Mouse (Mus musculus): Measurements from ENCODE around the gene Ptprn.
A peak's percentile ranks its signal among the peaks of the same experiment; 100 is the strongest.

Ptprn gene

GRCm38 (mm10) chr1:75223532-75223931 lies 40.8 kb downstream of the Ptprn start:
- DNase-seq (ENCODE audit: low spot score in 2 of 2): no peak

DNA sequence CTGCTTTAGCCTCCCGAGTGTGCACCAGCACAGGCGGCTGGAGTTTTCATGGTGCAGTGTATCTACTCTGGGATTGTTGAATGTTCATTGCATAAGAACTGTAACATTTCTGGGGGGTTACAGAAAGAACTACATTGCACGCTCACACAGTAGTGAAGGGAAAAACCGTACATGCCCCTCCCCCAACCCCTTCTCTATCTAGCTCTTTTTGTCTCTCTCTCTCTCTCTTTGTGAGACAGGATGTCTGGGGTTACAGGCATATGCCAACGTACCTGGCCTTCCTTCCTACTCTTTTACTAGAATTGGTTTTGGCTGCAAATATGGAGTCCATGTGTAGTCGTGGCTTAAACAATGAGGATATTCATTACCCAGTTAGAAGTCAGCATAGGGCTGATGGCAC lies 41.4 kb downstream of the Ptprn start:
- DNase-seq (ENCODE audit: low spot score in 2 of 2): no peak

DNA sequence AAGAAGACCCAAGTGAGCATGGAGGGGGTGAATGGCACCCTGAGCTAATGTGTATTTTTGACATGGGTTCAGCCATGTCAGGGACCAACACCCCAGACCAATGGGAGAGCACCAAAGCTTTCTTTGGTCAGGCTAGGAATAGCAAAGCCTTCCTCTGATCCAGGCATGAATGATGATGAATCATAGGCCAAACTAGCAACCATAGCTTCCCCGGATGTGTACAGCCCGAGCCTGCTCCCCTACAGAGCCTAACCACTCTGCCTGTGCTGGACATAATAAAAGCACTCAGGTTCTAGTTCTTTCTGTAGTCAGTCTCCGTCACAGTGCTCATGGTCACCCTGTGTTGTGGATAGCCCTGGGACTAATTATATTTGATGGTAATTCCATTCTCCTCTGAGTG lies 42.8 kb downstream of the Ptprn start:
- DNase-seq (ENCODE audit: low spot score in 2 of 2): no peak

DNA sequence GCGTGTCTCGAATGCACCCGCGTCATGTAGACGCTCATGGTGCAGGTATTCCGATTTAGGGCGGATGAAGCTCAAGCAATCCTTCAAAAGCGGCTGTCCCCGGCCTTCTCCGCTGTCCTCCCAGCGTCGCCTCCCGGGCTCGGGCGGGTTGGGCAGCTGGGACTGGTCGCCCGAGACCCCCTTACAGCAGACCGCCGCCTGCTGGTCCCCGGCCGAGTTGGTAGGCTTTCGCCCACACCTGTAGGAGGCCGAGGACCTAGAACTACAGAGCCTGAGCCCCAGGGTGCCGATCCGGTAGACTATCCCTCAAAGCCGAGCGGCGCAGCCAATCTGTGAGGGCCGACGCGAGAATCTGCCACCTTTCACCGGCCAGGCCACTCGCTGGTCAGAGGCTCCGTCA lies 44.8 kb downstream of the Ptprn start, which contains the start of gene Tuba4a:
TSS of gene Tuba4a (minus strand) at position 335 of the 400 bp plus-strand sequence.
- DNase-seq (ENCODE audit: low spot score in 2 of 2): no peak

GRCm38 (mm10) chr1:75219078-75219477 lies 45.2 kb downstream of the Ptprn start:
- peak; percentile 92 to 96 for DNase-seq (ENCODE audit: low spot score in 2 of 2)

GRCm38 (mm10) chr1:75218227-75219001 lies 45.9 kb downstream of the Ptprn start:
- DNase-seq (ENCODE audit: low spot score in 2 of 2): peak; percentile 36 to 67

DNA sequence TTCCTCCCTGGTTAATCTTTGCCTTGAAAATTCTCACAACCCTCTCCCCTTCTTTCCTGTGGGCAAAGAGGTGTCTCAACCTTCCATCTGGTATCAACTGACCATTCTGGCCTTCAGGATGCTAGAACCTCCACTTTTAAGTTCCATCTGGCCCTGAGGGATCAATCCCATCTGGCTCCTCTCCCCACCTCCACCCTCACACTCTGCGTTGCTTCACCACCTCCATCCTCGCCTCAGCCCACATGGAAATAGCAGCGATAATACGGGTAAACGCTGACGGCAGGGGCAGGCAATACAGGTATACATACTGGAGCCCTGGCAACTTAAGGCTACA lies 46.4 kb downstream of the Ptprn start:
- DNase-seq (ENCODE audit: low spot score in 2 of 2): no peak

DNA sequence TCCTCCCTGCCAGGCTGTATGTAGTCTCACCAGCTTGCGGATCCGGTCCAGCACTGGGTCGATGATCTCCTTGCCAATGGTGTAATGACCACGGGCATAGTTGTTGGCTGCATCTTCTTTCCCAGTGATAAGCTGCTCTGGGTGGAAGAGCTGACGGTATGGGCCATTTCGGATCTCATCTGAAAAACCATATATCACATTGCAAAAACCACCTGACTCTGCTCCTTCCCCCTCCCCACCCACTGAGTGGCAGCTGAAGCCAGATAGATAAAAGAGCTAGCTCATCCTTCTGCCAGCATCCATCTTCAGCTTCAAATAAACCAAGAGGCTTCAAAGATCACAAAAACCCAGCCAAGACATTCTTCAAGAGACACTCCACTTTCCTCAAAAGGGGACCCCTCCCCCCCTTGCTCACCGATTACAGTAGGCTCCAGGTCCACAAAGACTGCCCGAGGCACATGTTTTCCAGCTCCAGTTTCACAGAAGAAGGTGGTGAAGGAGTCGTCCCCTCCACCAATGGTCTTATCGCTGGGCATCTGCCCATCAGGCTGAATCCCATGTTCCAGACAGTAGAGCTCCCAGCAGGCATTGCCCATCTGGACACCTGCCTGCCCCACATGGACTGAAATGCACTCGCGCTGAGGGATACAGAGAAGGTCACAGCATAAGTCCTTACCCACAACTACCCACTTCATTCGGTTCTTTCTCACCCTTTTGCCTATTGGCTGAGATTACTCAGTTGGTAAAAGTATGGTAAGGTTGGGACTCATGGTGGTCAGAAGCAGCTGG lies 47.3 kb downstream of the Ptprn start:
- DNase-seq (ENCODE audit: low spot score in 2 of 2): no peak

DNA sequence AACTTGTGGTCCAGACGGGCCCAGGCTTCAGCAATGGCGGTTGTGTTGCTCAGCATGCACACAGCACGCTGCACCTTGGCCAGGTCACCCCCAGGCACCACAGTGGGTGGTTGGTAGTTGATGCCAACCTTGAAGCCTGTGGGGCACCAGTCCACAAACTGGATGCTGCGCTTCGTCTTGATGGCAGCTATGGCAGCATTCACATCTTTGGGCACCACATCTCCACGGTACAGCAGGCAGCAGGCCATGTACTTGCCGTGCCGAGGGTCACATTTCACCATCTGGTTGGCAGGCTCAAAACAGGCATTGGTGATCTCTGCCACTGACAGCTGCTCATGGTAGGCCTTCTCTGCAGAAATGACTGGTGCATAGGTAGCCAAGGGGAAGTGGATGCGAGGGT lies 48.5 kb downstream of the Ptprn start:
- no peak for DNase-seq (ENCODE audit: low spot score in 2 of 2)

- no peak for DNase-seq (ENCODE audit: low spot score in 2 of 2)
Observed at GRCm38 (mm10) chr1:75214886-75215285, 49.4 kb downstream of the Ptprn start.

DNA sequence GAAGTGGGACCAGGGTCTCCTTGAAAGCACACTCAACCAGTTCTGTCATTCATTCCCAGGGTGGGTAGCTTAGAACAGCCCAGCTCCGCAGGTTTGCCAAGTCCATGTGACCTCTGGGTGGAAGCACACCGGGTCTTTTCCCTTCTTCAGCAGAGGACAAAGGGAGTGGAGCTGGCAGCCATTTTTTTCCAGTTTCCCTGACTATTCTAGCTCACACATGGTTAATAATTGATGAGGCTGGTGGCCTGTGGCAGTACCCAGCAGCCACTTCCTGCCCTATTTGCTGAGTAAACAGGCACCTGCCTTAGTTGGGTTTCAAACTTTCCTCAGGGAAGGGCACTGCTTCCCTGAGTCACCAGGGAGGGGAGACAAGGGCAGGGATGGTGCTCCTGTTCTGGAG lies 49.9 kb downstream of the Ptprn start:
- no peak for DNase-seq (ENCODE audit: low spot score in 2 of 2)

DNA sequence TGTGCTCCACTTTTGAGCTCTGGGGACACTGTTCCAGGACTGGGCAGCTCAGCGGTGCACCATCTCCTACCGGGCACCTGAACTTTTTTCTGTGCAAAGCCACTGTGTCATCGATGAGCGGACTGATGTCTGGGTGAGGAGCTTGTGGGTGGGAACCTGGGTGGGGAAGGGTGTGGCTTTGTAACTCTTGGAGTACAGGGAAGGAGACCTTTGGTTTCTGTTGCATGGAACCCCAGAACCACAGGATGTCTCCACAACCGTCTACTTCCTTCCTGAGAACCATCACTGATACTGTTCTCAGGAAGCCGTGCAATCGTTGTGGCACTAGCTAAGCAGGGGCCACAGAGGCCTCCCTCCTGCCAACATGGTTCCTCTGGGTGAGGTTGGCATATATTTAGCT lies 51.2 kb downstream of the Ptprn start:
- DNase-seq (ENCODE audit: low spot score in 2 of 2): no peak

DNA sequence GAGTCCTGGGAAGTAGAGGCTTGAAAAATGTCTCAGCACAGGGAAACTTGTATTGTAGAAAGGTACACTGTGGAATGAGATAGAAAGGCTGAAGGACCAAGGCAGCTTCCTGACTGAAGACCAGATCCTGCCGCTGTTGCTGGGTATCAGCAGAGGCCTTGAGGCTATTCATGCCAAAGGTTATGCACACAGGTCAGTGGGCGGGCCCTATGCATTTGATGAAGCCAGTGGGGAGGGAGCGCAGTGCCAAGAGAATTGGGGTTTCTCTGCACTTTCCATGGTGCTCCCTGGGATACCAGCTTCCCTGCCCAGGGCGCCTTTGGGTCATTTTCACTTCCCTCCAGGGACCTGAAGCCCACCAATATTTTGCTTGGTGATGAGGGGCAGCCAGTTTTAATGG lies 51.8 kb downstream of the Ptprn start:
- DNase-seq (ENCODE audit: low spot score in 2 of 2): no peak

- no peak for DNase-seq (ENCODE audit: low spot score in 2 of 2)
Observed at GRCm38 (mm10) chr1:75211141-75211708, 53.1 kb downstream of the Ptprn start.

DNA sequence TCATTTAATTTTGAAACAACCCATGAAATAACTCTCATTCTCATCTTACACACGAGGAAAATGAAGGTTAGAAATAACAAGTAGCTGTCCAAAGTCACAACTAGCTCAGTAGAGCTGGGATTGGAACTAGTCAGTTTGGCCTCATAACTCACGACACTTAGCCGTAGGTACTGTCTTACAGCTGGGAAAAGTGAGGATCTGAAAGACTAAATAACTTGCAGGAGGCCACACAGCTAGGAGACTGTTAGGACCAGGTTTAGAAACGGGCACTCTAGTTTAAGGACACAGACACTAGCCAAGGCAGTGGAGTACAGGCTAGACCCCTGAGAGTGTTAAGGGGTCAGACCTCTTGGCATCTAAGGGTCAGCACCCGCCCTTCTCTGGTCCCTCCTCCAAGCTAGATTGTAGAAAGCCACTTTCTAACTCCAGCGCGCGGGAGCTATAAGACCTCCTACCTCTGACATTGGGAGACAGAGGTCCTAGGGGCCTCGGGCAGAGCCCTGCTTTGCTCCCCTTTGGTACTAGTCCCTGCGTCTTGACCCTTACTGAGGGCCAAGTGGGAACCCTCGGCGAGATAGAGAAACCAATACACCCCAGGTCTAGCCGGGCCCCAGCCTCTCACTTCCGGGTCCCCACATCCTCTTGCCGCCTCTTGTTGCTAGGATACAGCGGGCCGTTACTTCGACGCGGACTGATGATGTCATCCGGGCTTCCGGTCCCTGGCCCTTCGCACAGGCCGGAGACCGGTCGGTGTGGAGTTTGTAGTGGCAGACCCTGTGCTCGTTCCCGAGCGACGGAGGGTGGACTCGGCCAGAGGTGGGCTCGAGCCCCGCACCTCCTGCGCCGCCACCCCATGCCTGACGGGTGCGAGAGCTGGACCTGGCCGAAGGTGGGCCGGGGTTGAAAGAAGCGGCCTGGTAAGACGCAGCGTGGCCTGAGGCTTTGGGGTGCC lies 53.9 kb downstream of the Ptprn start, which contains the start of the genes Glb1l and Stk16:
TSS of gene Glb1l (minus strand) at position 678 of the 952 bp plus-strand sequence.
TSS of gene Stk16 (plus strand) at position 703 of the 952 bp plus-strand sequence.
- DNase-seq (ENCODE audit: low spot score in 2 of 2): peak; percentile 95 to 96

GRCm38 (mm10) chr1:75208967-75209678 lies 55.2 kb downstream of the Ptprn start:
- peak in 1 of 2 experiments; percentile 21 for DNase-seq (ENCODE audit: low spot score in 2 of 2)

DNA sequence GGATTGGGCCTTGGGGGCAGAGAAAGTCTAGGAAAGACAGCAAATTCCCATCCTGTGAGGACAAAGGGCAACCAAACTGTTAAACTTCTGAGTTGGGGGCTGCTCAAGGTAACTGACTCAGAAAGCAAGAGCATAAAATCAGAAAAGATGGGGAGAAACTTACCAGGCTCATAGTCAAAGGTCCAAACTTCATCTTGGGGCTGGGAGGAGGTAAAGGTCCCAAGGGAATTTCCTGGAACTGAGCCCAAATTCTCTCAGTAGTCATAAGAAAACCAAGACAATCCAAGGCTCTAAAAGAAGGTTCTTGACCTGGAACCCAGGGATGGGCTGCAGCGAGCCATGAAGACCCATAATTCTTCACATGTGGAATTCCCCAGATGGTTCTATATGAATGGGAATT lies 63.1 kb downstream of the Ptprn start:
- no peak for DNase-seq (ENCODE audit: low spot score in 2 of 2)

All from natural killer cell, adult 2 months (primary cell).